Mouse (Mus musculus): Measurements from ENCODE around the gene Cinp. TPM values are rescaled to one million over a fixed set of nuclear protein-coding genes. Genes with fewer than 3 reads are reported as not detected.

The Cinp gene
- polyA plus RNA-seq, 1 experiment from 2014 or later: 77.2 TPM

DNA sequence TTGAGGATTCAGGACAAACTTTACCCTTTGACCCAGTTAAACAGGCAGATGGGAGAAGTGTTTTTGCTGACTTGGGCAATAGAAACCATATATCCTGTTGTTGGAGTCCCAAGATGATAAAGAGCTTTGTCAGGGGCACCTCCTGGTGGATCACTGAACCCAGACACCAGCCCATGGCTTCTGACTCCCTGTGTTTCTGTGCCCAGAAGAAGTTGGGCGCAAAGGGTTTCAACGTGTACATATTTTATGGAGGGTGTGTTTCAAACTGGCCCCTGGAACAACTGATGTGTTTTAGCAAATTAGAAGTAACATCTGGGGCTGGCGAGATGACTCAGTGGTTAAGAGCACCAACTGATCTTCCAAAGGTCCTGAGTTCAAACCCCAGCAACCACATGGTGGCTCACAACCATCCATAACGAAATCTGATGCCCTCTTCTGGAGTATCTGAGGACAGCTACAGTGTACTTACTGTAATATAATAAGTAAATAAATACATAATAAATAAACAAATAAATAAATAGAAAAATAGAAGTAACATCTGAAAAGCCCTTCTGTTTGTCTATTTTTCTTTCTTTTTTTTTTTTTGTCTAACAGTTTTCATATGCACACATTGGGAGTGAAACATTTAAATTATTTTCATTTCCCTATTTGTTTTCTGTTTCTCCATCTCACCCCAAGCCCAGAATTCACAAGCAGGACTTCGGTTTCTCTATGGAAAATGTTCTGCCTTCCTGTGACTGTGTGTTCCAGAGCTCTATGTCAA, 47.0 kb downstream of the Cinp start:
- Histone ChIP-seq H3K4me1 (peaks cover 47% of the 10 kb centered on the region), H3K27ac (no peak overlapping the region), H3K4me2 (no peak overlapping the region), H3K4me3 (replicated peaks) (no peak overlapping the region), H3K36me3 (replicated peaks) (no peaks in the 10 kb centered on the region), H3K9me3 (no peaks in the 10 kb centered on the region), H3K27me3 (peaks cover 38% of the 10 kb centered on the region), H3K9ac (no peak overlapping the region)
- no peak for ATAC-seq (ENCODE audit: low FRiP score)
- 71% methylated on average over 5 of the region's 5 CpGs for WGBS

DNA sequence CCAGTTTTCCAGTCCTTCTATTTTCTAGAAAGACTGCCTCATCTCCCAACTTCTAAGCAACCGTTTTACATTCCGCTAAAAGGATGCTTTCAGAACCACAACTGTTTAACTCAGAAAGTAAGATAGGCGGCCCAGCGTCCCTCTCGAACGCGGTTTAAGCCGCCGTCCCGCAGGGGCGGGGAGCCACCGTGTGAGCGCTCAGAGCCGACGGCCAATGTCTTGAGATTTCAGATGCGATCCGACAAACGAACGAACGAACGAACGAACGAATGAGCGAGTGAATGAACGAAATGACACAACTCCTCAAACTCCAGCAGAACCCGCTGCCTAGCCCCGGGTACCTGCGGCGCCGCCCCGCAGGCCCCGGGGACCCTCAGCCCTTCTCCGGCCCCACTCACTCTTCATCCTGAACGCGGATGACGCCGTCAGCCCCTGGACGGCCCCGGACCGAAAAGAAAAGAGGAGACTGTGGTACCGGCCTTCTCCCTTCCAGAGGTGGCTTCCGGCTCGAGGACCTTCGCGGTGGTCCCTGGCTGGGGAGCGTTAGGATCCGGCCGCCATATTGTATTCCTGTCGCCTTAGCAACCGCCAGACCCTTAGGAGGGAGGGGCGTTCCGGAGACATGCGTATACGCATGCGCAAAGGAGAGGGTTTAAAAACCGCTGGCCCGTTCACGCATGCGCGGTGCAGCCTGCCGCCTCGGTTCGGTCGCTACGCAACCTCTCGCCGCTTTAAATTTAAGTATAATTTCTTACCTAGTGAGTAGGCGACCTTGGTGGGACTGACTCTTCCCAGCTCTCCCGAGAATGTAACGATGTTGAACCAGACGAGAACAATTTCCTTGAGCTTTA, 48.4 kb downstream of the Cinp start, which contains the start of gene Mok:
Gene Mok (minus strand): TSS at position 592 of the 851 bp plus-strand sequence.
- ATAC-seq (ENCODE audit: low FRiP score): peak; percentile 82
- Histone ChIP-seq H3K4me3 (replicated peaks) (peak within 1 kb of the TSS; percentile 69), H3K27ac (no peak within 1 kb of the TSS; the same call in 1 of the 2 replicates), H3K27me3 (peaks cover 25% of the 10 kb centered on the region), H3K4me2 (peak within 1 kb of the TSS; percentile 62), H3K9me3 (no peaks in the 10 kb centered on the region), H3K4me1 (peaks cover 48% of the 10 kb centered on the region), H3K9ac (peak within 1 kb of the TSS; percentile 59), H3K36me3 (replicated peaks) (no peaks in the 10 kb centered on the region)
- WGBS: under 1% methylated on average over 71 of the region's 71 CpGs

DNA sequence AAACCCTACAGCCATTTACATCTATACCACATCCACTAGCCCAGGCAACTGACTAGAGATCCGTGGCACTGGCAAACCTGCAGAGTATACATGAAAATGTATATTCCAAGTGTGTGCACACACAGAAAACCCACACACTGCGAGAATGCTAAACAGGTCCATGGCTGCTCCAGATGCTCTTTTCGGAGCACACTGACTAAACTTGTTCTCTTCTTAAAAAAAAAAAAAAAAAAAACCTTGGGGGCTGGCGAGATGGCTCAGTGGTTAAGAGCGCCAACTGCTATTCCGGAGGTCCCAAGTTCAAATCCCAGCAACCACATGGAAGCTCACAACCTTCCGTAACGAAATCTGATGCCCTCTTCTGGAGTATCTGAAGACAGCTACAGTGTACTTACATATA, 51.1 kb downstream of the Cinp start:
- Histone ChIP-seq H3K36me3 (replicated peaks) (no peaks in the 10 kb centered on the region), H3K27me3 (no peaks in the 10 kb centered on the region; the same call in 1 of the 2 replicates), H3K9ac (no peak overlapping the region), H3K27ac (peak overlapping the region; percentile 86), H3K9me3 (no peaks in the 10 kb centered on the region), H3K4me3 (replicated peaks) (no peak overlapping the region), H3K4me2 (no peak overlapping the region), H3K4me1 (peaks cover 31% of the 10 kb centered on the region)
- WGBS: 74% methylated on average over 8 of the region's 8 CpGs
- no peak for ATAC-seq (ENCODE audit: low FRiP score)

DNA sequence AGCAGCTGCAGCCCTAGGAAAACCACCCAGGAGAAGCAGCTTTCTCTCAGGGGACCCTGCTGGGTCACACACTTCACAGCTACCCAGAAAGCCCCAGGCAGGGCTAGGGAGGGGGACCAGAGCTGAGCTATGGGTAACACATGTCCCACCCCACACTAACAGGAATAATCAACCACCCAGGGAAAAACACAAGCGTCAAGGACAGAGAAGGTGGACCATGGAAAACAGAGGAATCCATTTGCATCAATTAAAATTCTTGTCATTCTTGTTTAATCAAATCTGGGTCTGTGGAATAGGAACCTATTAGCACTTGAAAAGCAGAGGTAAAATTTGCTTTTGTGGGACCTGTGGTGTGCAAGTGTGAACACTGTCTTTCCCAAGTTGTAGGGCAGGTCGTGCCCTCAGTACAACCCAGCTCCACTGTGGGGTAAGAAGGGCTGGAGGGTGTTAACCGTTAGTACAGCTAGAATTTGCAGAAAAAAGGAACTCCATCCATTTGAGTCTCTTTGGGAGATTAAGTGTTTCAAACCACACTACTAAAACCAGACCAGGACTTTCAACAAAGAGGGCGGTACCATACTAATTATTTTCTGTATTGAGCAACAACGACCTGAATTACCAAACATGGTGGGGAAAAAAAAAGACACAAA, 51.6 kb downstream of the Cinp start:
- no peak overlapping the region; the same call in 1 of the 2 replicates for H3K4me3 ChIP-seq (replicated peaks)
- H3K9me3 ChIP-seq: no peaks in the 10 kb centered on the region
- H3K4me2 ChIP-seq: peak overlapping the region; percentile 31
- H3K9ac ChIP-seq: peak overlapping the region; percentile 18; the same call in 1 of the 2 replicates
- peak; percentile 77 for ATAC-seq (ENCODE audit: low FRiP score)
- 9% methylated on average over 5 of the region's 5 CpGs for WGBS
- no peaks in the 10 kb centered on the region; the same call in 1 of the 2 replicates for H3K27me3 ChIP-seq
- H3K36me3 ChIP-seq (replicated peaks): no peaks in the 10 kb centered on the region
- peaks cover 31% of the 10 kb centered on the region for H3K4me1 ChIP-seq
- peak overlapping the region; percentile 86 for H3K27ac ChIP-seq

DNA sequence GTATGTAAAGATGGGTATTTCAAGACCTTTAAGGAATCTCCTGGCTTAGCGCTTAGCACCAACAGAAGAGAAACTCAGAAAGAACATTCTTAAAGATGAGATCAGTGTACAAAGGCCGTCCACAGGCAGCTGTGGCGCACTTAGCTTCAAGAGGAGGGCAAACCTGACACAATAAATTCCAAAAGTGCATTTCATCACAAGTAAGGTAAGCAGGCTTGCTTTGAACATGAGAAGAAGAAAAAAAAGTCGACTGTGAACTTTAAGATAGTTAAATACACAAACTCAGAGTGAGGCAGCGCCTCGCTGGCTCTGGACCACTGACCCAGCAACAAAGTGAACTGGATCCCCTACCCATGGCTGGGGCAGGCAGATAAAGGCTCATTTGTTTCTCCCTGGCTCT, 52.2 kb downstream of the Cinp start:
- ATAC-seq (ENCODE audit: low FRiP score): no peak

DNA sequence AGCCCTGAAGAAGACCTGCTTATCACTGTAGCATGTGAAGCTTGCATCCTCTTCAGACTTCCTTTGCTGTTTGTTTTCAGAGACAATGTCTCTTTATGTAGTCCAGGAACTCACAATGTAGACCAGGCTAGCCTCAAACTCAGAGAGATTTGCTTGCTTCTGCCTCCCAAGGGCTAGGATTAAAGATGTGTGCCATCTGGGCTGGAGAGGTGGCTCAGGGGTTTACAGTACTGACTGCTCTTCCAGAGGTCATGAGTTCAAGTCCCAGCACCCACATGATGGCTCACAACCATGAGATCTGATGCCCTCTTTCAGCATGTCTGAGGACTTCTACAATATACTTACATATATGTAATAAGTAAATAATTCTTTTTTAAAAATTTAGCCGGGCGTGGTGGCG, 53.8 kb downstream of the Cinp start:
- no peak overlapping the region for H3K4me2 ChIP-seq
- peaks cover 30% of the 10 kb centered on the region for H3K4me1 ChIP-seq
- H3K9me3 ChIP-seq: no peaks in the 10 kb centered on the region
- no peaks in the 10 kb centered on the region; the same call in 1 of the 2 replicates for H3K27me3 ChIP-seq
- no peak overlapping the region for H3K9ac ChIP-seq
- no peaks in the 10 kb centered on the region for H3K36me3 ChIP-seq (replicated peaks)
- H3K27ac ChIP-seq: no peak overlapping the region
- 91% methylated on average over 3 of the region's 3 CpGs for WGBS
- no peak overlapping the region for H3K4me3 ChIP-seq (replicated peaks)
- ATAC-seq (ENCODE audit: low FRiP score): no peak

More for the DNA sequence above, 52.2 kb downstream of the Cinp start:
- H3K36me3 ChIP-seq (replicated peaks): no peaks in the 10 kb centered on the region
- H3K9me3 ChIP-seq: no peaks in the 10 kb centered on the region
- peak overlapping the region; percentile 86 for H3K27ac ChIP-seq
- 27% methylated on average over 6 of the region's 6 CpGs for WGBS
- peak overlapping the region; percentile 18; the same call in 1 of the 2 replicates for H3K9ac ChIP-seq
- H3K4me2 ChIP-seq: peak overlapping the region; percentile 31
- no peaks in the 10 kb centered on the region; the same call in 1 of the 2 replicates for H3K27me3 ChIP-seq
- peaks cover 31% of the 10 kb centered on the region for H3K4me1 ChIP-seq
- no peak overlapping the region; the same call in 1 of the 2 replicates for H3K4me3 ChIP-seq (replicated peaks)

DNA sequence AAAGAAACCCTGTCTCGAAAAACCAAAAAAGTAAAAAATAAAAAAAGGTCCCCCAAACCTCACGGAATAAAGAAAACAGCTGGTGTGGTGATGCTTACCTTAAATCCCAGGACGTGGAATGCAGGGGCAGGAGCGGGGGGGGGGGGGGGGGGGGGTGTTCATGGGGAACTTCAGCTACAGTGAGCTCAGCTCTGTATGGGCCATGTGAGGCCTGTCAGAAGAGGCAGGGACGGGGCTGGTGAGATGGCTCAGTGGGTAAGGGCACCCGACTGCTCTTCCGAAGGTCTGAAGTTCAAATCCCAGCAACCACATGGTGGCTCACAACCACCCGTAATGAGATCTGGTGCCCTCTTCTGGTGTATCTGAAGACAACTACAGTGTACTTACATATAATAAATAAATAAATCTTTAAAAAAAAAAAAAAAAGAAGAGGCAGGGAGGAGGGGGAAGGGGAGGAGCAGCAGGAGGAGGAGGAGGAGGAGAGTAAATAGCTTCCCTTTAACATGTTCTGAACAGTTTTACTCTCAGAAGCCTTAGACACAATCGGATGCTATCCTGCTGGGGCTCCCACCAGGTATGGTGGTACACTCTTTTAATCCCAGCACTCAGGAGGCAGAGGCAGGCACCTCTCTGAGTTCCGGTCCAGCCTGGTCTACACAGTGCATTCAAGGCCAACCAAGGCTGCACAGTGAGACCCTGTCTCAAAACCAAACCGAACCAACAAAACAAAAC, 58.5 kb downstream of the Cinp start:
- 88% methylated on average over 11 of the region's 11 CpGs for WGBS

DNA sequence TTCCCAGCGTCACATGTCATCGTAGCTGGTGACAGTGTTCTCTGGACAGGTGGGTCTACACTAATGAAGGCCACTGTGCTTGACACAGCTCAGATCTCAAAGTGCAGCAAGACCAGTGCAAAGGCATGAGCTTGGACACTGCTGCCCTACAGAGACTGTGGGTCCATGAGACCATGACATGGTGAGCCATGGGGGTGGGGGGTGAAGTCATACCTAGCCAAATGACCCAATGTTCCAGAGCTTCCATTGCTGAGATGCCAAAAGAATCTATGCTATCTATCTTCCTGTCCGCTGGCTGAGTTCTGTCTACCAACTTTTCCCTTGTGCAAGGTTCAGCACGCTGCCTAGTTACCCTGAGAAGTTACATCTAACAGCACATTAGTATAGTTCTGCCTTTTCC, 60.0 kb downstream of the Cinp start:
- Histone ChIP-seq H3K9ac (no peak overlapping the region), H3K4me3 (replicated peaks) (no peak overlapping the region), H3K9me3 (no peaks in the 10 kb centered on the region), H3K27me3 (no peaks in the 10 kb centered on the region), H3K4me2 (no peak overlapping the region), H3K36me3 (replicated peaks) (peaks cover 3% of the 10 kb centered on the region), H3K27ac (no peak overlapping the region), H3K4me1 (no peaks in the 10 kb centered on the region)
- 95% methylated on average over 4 of the region's 4 CpGs for WGBS
- no peak for ATAC-seq (ENCODE audit: low FRiP score)

More for the DNA sequence above, 58.5 kb downstream of the Cinp start:
- no peak overlapping the region for H3K4me3 ChIP-seq (replicated peaks)
- peaks cover 3% of the 10 kb centered on the region for H3K36me3 ChIP-seq (replicated peaks)
- H3K9me3 ChIP-seq: no peaks in the 10 kb centered on the region
- H3K9ac ChIP-seq: no peak overlapping the region
- no peaks in the 10 kb centered on the region; the same call in 1 of the 2 replicates for H3K27me3 ChIP-seq
- no peak overlapping the region for H3K27ac ChIP-seq
- ATAC-seq (ENCODE audit: low FRiP score): no peak
- H3K4me2 ChIP-seq: no peak overlapping the region
- no peaks in the 10 kb centered on the region for H3K4me1 ChIP-seq

Other genes with a start within 250 kb of the Cinp start
- not detected in 2 replicates for gene 1700001K19Rik, start 206.5 kb downstream of the Cinp start, polyA plus RNA-seq (2016; fragmentation: Nextera tagmentation; extraction: Ambion mirVana)
- 1,281 and 1,312 TPM in 2 replicates for gene Hsp90aa1, start 186.4 kb downstream of the Cinp start, polyA plus RNA-seq (2016; fragmentation: Nextera tagmentation; extraction: Ambion mirVana)
- gene Wdr20, start 151.2 kb downstream of the Cinp start, polyA plus RNA-seq (2016; fragmentation: Nextera tagmentation; extraction: Ambion mirVana): 28.2 and 33.5 TPM in 2 replicates
- 11.4 and 11.6 TPM in 2 replicates for gene Mok, start 48.2 kb downstream of the Cinp start, polyA plus RNA-seq (2016; fragmentation: Nextera tagmentation; extraction: Ambion mirVana)
- 4.8 and 5.0 TPM in 2 replicates for gene Zfp839, start 38.9 kb downstream of the Cinp start, polyA plus RNA-seq (2016; fragmentation: Nextera tagmentation; extraction: Ambion mirVana)
- 8.3 and 8.8 TPM in 2 replicates for gene Tecpr2, start 119 bp upstream of the Cinp start, polyA plus RNA-seq (2016; fragmentation: Nextera tagmentation; extraction: Ambion mirVana)
- 15.0 and 15.5 TPM in 2 replicates for gene Ankrd9, start 89.9 kb upstream of the Cinp start, polyA plus RNA-seq (2016; fragmentation: Nextera tagmentation; extraction: Ambion mirVana)
- 10.1 and 10.7 TPM in 2 replicates for gene Rcor1, start 150.2 kb upstream of the Cinp start, polyA plus RNA-seq (2016; fragmentation: Nextera tagmentation; extraction: Ambion mirVana)